Mouse (Mus musculus) cortical plate, adult 2 months (tissue): Measurements from ENCODE around the gene Cnot10.

Experiments
- CTCF ChIP-seq: fragments of 200-500 bp; IDR thresholded peaks from 2 replicates; pipeline ENCODE4 v1.5.1; 2011; ENCODE audit warnings: mild to moderate bottlenecking, control low read depth, low read length; ENCODE audit not compliant: insufficient read depth; ENCODE audit errors: extremely low read depth
- POLR2A ChIP-seq: fragments of 200-500 bp; IDR thresholded peaks from 2 replicates; pipeline ENCODE4 v1.6.1; 2011; ENCODE audit warnings: mild to moderate bottlenecking, low read length, control low read depth; ENCODE audit not compliant: insufficient read depth; ENCODE audit errors: extremely low read depth

- TF ChIP-seq POLR2A, result no peak
- TF ChIP-seq CTCF, result no peak
Observed at GRCm38 (mm10) chr9:114562919-114563751, 76.8 kb downstream of the Cnot10 start.
